Mouse (Mus musculus): ENCODE results near the gene Pik3r5.

GRCm38 (mm10) chr11:68447242-68447641, 15.3 kb downstream of the Pik3r5 start:
- TF ChIP-seq CTCF (conservative IDR thresholded peaks at IDR 0.05; ENCODE audit: low read length): no peak
- TF ChIP-seq POU5F1 (IDR thresholded peaks at IDR 0.05; ENCODE audit: borderline replicate concordance, low read length): no peak
- no peak for TF ChIP-seq NANOG (IDR thresholded peaks at IDR 0.05; ENCODE audit: borderline replicate concordance, low read length)
